Mouse (Mus musculus): Measurements from ENCODE around the gene Col26a1.

Col26a1 gene

DNA sequence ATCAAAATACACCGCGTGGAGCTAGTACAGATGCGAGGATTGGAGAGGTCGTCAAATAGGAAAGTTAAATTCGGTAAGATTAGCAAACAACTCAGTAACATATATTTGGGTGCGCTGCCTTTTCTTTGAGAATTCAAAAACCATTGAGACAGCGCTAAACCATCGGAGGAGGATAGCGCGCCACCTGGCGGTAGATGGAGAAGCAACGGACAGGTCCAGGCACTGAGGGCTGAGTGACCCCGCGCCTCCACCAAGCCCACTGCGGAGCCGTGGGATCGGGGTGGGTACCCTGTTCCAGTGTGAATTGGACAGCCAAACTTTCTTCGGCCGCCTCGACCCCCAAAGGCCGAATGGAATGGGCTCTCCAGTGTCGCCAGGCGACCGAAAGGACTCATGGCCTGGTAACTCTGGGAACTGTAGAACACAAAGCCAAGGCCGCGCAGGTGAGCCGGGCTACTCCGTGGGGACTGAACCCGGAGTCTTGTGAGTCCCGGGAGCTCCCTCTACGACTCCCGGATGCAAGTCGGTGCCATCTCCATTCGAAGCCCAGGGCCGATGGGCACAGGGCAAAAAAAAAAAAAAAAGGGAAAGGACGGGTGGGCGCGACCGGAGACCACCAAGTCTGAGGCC, 1.5 kb downstream of the Col26a1 start:
- DNase-seq (ENCODE audit: low read depth): peak; percentile 79

DNA sequence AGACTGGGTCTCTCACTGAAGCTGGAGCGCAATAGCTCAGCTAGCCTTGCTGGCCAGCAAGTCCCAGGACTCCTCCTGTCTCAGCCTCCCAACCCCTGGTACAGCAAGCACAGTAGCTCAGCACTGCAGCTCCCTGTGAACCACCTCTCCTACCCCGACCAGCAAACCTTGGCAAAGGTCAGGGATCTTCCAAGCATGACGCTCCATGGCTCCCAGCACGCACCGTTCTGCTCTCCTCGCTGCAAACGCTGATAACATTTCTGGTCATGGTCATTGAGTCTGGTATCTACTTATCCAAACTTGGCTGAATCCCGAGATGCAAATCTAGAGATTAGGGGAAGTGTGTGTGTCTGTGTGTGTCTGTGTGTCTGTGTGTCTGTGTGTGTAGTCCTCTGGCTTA, 2.9 kb downstream of the Col26a1 start:
- DNase-seq (ENCODE audit: low read depth): no peak

DNA sequence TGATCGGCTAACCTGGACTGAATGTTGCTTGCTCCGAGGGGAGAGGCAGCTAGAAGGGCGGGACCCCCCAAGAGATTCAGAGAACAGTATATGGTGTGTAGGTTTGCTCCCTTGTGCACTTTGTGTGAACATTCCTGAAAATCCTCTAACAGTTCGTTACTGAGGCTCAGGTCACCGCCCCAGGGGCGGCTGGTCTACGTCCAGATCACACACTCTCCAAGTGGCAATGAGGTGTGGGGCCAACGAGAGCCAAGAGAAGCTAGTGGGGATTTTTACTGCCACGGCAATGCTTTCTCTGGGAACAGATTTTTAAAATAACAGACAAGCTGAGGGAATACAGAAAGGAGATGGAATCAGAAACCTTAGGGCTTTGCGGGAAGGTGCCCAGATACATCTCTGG, 8.7 kb downstream of the Col26a1 start:
- no peak for DNase-seq (ENCODE audit: low read depth)

DNA sequence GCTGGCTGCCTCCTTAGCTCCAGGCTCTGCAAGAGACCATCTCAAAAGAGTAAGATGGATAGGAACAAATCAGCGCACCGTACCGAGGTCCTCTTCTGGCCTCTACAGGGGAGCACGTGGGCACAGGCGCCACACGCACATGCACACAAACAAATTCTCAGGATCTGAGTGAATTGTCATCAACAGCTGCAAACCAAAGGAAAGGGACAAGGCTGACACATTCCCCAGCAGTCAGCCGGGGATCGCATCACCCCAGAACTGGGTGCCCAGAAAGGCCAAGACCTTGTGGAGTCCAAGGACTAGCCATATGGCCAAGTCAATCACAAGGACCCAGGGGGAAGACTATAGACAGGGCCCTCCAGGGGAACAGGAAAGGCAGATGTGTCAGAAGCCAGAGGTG, 10.6 kb downstream of the Col26a1 start:
- no peak for DNase-seq (ENCODE audit: low read depth)

DNA sequence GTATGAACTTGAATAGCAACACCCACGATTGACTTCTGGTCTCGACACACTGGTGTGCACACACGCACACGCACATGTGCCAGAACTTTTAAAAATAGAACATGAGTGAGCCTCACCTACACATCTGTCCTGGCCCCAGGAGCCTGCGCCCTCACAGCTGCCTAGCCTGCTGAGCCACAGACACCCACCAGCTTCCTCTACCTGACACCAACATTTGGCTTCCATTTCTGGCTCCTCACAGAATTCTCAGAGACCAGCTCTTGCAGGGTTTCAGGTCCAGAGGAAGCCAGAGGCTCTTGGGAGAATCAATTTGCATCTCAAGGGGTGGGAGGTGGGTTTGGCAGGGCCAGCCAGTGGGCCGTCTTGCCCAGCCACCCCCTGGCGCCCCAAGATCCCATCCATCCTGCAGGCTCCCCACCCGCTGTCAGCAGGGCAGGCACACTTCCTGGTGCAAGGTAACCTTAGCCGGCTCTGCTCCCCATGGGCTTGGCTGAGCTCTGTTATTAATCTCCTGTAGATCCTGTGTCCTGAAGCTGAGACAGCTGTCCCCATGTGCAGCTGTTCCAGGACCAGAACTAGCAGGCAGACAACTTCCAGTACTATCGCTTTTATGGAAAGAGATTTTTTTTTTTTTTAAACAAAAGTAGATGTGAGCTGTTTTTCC, 13.4 kb downstream of the Col26a1 start:
- DNase-seq (ENCODE audit: low read depth): no peak

DNA sequence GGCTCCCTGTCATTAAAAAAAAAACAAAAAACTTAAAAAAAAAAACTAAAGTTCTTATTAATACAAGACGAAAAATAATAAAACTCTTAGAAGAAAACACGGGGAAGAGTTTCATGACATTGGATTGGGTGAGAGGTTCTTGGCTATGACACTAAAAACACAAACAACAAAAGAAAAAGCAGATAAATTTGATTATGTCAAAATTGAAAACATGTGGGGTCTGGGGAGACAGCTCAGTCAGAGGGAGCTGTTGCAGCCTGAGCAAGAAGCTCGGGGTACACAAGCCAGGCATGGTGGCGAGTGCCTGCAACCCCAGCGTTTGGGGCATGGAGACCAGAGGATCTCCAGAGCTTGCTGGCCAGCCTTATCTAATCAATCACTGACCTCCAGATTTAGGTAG, 15.3 kb downstream of the Col26a1 start:
- DNase-seq (ENCODE audit: low read depth): no peak

DNA sequence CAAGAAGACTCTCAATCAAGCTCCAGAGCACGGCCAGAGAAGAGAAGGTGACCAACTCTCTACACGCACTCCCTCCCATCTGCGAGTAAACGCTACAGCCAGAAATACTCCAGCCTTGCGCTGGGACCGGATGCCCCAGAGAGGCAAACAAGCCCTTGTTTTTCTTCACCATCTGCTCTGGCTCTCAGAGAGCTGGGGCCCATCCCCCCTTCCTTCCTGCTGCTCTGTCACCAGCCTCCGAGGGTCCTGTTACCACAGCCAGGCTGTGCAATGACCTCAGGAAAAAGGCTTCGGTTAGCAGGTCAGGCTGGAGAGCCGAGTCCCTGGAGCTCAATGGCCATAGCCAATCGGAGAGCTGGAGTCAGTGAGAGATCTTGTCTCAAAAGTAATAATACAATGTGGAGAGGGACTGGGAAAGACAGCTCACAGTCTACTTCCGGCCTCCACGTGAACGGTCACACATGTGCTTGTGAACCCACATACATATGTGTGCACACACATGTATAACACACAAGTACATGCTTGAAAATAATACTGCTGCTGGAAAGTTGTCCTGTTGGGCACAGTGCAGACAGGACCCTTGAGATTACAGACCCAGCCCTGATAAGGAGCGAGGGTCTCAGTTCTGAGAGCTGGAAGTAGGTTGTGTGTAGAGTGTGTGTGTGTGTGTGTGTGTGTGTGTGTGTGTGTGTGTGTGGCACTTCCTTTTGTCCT, 18.9 kb downstream of the Col26a1 start:
- peak; percentile 52 for DNase-seq (ENCODE audit: low read depth)

DNA sequence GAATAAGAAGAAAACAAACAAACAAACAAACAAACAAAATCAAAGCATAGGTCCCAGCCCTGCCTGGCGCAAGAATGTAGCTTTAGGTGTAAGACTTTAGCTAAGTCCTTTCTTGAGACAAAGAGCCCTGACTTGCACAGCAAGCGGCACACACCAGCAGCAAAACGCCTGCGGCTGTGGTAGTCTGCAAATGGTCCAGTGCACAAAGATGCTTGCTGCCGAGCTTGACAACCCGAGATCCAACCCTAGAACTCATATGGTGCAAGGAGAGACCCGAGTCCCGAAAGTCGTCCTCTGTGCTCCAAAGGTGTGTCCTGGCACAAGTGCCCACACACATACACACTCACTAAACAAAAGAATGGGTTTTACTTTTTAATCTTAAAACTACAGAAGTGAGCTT, 19.7 kb downstream of the Col26a1 start:
- no peak for DNase-seq (ENCODE audit: low read depth)

DNA sequence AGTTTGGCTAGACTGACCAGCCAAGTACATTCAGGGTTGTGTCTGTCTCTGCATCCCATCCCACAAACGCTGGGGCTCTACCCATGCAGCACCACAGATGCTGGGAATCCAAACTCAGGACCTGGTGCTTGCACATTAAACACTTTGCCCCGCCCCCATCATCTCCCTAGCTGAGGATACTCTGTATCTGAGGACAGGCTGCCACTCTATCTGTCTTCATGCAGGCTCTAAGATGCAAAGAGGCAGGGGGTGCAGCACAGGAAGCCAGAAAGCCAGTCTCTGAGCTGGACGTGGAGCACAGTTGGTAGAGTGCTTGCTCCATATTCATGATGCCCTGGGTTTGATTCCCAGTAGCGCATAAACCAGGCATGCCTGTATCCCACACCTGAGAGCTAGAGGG, 20.2 kb downstream of the Col26a1 start:
- no peak for DNase-seq (ENCODE audit: low read depth)

DNA sequence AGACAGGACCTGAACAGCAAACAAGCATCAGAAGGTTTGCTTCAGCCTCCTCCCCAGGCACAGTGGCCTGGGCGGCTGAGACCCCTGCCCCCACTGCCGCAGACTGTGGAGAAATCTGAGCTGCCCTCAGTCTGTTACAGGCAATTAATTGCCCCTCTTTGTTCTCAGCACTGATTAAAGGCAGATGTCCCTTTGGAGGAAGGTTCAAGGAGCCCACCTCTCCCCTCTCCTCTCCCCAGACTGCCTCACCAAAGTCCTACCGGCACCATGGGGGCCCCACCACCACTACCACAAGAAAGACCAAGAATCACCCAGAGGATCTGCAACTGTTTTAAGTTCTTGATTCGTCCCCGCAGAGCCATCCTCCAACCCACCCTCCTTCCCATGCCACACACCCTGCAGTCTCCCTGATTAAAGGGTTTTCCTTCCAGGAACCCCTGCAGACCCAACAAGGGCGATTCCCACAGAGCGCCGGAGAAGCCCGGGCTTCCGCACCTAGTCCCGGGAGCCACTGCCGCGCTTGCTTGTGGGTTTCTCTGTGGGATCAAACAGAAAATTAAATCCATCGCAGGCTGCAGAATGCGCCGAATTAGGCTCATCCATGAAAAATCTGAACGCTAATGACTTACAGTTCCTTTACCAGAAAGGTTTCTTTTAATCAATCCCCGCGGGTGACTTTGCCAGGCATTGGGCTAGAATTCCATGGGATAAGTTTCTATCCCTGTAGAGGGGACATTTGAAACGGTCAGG, 21.6 kb downstream of the Col26a1 start:
- no peak for DNase-seq (ENCODE audit: low read depth)

DNA sequence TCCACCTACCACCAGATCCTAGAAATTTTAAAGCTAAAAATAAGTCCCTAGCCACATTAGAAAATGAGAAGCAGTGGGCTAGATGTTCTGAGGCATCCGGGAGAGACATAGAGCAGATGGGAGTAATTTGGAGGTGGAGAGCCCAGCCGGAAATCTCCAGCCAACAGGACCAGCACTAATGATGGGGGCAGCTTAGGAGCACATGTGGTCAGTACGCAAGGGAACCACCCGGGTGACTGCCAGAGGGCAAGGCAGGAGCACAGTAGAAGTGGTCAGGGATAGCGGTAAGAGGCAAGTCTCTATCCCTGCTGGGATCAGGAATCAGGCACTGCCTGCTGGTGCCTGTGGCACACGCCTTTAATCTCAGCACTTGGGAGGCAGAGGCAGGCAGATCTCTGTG, 32.3 kb downstream of the Col26a1 start:
- DNase-seq (ENCODE audit: low read depth): no peak

DNA sequence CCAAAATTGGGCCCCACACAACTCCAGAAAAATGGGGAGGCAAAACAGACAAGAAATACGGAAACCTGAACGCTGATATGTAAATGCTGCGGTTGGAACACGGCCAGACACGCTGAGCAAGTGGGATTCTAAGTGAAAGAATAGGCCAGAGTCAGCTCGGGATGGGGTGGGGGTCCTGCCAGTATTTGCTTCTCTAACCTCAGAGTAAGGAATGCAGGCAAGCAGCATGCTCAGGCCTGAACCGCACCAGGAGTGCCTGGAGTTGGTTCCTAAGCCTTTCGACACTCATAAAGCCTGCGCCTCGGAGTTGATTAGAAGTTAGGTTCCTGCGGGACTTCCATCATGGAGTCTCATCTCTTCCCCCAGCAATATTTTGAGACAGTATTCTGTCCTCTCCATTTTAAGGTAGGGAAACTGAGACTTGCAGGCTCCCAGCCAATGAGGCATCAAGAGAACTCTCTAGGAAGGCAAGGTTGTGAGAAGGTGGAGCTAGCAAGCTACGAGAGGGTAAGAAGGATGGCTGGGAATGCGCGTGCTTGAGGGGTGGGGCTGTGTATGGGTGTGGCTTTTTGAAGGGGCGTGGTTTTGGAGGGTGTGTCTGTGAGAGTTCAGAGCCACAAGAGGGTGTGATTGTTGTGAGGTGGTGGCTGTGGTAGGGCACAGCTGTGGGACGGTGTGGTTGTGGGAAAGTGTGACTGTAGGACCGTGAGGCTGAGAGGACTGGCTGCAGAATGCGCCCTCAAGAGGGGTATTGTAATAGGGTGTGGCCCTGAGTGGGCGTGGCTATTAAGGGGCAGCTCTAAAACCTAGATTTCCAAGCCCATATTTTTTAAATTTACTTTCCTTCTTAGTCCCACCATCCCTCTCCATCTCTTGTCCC, 36.4 kb downstream of the Col26a1 start:
- no peak for DNase-seq (ENCODE audit: low read depth)

DNA sequence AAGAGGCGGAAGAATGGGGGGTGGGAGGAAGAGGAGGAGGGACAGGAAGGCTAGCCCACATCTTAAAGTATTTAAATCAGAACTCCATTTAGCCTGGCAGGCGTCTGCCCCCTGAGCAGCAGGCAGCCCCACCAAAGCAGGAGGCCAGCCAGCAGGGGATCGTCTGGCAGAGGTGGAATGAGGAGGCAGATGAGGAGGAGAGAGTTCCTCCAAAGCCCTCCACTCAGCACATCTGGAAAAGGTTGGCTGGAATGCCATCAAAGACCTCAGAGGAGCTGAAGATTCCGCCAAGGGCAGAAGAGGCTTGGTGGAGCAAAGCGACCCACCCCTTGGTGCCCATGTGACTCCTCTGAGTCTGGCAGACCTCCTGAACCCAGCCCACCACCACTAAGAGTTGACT, 39.1 kb downstream of the Col26a1 start:
- DNase-seq (ENCODE audit: low read depth): no peak

DNA sequence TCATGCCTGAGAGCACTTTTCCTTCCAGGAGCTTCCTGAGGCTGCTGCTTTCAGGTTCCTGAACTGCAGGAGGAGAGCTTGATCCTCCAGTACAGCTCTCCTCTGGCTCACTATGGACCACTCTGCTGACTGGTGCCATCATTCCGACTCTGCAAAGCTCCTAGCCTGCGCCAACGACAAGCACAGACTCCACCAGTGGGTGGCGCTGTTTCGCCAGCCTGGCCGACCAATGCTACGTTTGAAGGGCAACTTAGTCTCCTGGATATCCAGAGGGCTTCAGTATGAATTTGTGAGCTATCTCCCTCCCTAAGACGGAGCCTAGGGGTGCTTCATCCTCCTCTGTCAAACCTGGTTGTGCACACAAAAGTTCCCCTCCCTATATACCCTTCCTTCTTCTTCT, 43.0 kb downstream of the Col26a1 start:
- peak; percentile 26 for DNase-seq (ENCODE audit: low read depth)

DNA sequence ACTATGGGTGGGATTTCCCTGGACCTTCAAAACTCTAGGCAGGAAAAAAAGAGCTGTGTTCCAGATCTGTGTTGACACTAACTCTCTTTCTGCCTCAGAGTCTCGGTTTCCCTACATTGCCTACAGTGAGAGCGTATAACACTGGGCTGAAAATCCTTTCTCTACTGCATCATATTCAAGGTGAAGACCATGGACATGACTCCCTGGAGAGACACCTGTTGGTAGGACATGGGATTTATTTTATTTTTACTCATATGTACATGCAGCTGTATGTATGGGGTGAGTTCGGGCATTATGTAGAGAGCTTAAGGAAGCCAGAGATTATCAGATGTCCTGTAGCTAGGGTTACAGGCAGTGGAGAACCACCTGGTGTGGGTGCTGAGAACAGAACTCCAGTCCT, 50.0 kb downstream of the Col26a1 start:
- no peak for DNase-seq (ENCODE audit: low read depth)

DNA sequence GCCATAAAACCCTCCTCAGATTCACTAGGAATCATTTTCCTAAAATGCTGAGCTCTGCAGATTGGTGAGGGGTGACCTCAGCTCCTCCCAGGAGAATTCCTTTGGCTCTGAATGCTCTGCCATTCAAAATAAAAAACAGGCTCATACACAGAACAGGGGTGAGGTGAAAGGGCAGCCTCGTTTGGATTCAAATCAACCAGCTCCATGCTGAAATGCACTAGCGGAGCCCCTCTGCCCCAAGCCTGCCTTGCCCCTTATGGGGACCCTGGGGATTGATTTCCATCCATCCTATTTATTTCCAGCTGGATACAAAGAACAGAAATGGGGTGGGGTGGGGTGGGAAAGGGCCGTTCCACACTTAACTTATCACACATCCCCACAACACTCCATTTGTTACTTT, 52.9 kb downstream of the Col26a1 start:
- no peak for DNase-seq (ENCODE audit: low read depth)

DNA sequence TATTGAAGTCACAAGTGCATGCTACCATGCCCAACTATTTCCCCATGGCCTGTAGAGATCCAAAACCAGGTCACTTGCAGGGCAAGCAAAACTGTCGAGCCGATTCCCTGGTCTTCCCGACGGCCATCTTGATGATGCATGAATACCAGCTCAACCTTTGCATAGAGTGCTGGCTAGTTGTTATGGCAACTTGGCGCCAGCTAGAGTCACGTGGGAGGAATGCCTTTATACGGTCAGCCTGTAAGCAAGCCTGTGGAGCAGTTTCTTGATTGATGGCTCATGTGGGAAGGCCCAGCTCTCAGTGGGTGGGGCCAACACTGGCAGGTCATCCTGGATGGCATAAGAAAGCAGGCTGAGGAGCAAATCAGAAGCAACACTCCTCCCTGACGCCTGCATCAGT, 61.0 kb downstream of the Col26a1 start:
- DNase-seq (ENCODE audit: low read depth): no peak

DNA sequence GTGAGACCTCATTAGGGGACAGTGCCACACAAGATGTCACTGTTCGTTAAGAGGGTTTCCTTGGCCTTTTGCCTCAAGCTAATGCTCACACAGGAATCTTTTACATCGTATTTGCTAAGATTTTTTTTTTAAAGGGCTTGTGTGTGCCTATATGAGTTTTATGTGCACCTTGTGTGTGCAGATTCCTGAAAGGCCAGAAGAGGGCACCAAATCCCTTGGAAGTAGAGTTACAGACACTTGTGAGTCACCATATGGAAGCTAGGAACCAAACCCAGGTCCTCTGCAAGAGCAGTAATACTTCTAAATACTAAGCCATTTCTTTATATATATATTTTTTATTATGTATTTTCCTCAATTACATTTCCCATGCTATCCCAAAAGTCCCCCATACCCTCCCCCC, 62.1 kb downstream of the Col26a1 start:
- no peak for DNase-seq (ENCODE audit: low read depth)

DNA sequence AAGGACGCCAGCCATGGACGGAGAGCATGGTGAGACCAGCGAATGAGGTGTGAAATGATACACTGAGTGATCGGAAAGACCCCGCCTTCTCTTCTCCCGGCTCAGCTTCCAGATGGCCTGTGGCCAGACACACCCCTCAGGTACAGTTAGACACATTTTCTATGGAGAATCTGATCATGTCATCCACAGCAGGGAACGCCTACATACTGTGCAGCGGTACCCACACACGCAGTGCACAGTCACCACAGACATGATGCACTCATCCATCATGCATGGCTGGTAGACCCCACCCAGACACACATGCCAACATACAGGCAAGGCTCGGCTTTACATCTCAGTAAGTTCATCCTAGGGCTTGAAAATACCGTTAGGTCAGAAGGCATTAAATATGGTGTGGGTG, 63.3 kb downstream of the Col26a1 start:
- DNase-seq (ENCODE audit: low read depth): no peak

DNA sequence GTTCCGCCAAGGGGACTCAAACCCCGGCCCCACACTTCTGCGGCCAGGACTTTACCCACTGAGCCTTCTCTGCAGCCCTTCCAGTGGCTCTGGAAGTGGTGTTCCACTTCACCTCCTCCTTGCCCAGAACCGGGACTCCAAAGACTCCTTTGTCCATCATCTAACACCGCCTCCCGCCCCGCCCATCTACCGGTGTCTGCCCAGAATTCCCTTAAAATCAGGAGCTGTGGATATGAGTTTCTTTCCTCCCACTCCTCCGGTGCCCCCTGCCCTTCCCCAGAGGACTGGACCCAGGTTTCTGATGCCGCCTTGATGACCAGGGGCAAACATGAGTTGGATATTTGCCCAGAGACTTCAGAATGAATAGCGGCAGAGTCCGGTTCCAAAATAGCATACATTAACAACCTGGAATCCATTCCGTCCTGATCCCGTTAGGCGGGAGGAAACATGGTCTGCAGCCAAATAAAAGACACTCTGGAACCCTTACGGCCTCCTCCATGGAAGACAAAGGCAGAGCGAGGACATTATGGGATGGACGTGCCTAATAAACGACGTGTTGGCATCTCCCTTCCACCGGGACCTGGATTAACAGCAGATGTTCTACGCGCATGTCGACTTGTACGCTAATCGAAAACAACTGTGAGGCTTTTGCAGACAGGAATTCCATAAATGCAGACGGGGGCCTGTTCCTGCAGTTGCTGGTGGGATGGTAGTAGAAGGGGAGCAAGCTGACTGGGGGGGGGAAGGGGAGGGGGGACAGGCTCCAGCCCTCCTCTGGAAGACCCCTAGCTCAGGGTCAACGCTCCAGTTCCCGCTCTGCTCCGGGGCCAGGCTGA, 72.3 kb downstream of the Col26a1 start:
- DNase-seq (ENCODE audit: low read depth): no peak
